Mouse (Mus musculus) regulatory T cell (primary cell): ENCODE results near the gene Bbc3.
"Not testable (repeated sequence)": the region's sequence is repeated elsewhere in the genome, so short reads cannot be mapped to it uniquely, and the experiment has no call there.

Experiments
- in situ Hi-C: fragments of 300-600 bp; cut with MboI, MseI; formaldehyde crosslinking; loops from one replicate; pipeline ENCODE4 v1.15.1; 2025; ENCODE audit warnings: high pct_unique_total_duplicates

Gene Bbc3

DNA sequence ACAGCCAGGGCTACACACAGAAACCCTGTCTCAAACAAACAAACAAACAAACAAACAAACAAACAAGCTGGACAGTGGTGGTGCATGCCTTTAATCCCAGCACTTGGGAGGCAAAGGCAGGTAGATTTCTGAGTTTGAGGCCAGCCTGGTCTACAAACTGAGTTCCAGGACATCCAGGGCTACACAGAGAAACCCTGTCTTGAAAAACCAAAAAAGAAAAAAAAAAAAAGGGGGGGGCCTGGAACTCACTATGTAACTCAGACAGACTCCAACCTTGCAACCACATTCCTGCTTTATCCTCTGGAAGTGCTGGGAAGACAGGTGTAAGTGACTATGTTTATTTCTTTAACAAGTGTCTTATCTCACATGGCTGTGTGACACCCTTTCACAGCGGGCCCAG, at the start of gene Bbc3:
Gene Bbc3 (plus strand): TSS at position 301 of the 400 bp plus-strand sequence.
- in situ Hi-C loops: loop anchor here (10.0 kb wide), 1 partner anchor 307 kb away; the partner anchor contains the start of gene Arhgap35

DNA sequence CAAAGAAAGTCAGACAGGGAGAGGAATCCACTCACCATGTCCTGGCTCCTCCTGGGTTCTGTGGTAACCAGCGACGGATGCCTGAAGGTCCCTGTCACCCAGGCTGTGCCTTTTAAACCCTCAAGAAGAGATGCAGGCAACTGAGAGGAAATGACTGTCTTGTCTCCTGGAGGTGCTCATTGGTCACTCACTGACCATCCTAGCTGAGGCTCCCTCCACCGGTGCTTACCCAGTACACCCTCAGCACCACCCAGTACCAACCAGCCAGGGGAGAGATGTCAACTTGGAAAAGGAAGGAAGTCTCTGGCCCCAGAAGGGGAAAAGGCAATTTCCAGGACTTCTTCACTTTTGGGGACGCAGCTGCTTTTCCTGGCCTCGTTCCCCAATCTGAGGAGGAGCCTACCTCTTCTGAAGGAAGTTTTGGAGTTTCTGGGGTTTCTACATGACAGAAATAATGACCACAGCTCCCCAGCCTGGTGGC, 49.0 kb upstream of the Bbc3 start, which contains the start of gene C5ar1:
Gene C5ar1 (minus strand): TSS at position 431 of the 481 bp plus-strand sequence.
- in situ Hi-C loops: no loop called here

GRCm38 (mm10) chr7:16261097-16261496, 47.1 kb upstream of the Bbc3 start:
- in situ Hi-C loops: no loop called here

GRCm38 (mm10) chr7:16263015-16263787, 45.0 kb upstream of the Bbc3 start:
- in situ Hi-C loops: no loop called here

DNA sequence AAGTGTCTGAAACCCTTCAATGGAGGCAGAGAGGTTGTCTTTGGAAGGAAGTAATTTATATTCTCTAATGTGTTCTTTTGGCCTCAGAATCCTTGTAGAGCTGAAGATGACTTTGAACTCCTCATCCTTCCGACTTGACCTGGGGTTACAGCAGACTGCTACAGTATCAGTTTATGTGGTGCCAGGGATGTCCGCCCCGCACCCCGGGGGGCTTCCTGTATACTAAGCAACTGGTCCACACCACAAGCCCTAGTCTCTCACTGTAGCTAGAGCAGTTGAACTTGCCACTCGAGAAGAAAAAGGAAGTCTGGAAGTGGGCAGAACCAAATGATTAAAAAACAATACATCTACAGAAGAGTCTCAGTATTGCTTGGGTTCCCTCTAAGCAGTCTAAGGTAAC, 44.4 kb upstream of the Bbc3 start:
- in situ Hi-C loops: no loop called here

- in situ Hi-C loops: no loop called here
Observed at GRCm38 (mm10) chr7:16265856-16266255, 42.3 kb upstream of the Bbc3 start.

DNA sequence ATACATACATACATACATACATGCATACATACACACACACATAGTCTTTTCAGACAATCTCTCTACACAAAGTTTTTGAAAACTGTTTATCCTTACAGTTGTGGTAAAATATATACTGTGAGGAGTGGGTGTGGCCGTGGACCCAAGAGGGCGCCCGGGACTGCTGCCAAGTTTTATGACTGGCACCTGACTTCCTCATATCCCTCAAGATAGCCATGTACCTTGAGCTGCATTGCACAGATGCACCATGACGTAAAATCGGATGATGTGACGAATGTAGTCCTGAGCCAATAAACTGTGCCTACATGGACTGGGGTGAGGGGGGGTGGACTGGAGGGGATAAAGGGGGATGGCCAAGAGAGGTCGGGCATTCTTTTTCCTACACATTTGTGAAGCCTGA, 41.6 kb upstream of the Bbc3 start:
- in situ Hi-C loops: not testable (repeated sequence)

DNA sequence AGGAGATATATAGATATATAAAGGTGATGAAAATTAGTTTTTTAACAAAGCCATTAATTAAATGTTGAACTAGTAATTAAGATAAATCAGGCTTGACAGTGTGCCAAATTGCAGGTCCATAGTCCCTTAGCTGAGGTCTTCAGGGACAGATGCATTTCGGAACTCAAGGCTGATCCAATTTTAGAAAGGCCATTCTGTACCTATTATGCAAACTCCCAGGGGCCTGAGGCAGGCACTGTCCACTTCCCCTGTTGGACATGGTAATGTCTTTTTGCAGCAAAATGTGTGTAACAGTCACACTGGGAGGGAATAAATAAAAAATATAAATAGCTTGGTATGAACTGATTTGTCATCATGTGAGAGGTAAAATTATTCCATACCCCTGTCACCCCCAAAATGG, 37.1 kb upstream of the Bbc3 start:
- in situ Hi-C loops: loop anchor here (5.0 kb wide), 1 partner anchor 79 kb away; no protein-coding TSS in a partner anchor

GRCm38 (mm10) chr7:16272681-16273080, 35.5 kb upstream of the Bbc3 start:
- in situ Hi-C loops: loop anchor here (5.0 kb wide), 1 partner anchor 80 kb away; no protein-coding TSS in a partner anchor

- in situ Hi-C loops: loop anchor here (5.0 kb wide), 1 partner anchor 81 kb away; no protein-coding TSS in a partner anchor
Observed at GRCm38 (mm10) chr7:16273081-16273765, 35.0 kb upstream of the Bbc3 start, which contains the start of gene Inafm1. Gene Inafm1, minus strand, starts transcription at chr7:16273617.

- in situ Hi-C loops: loop anchor here (5.0 kb wide), 1 partner anchor 81 kb away; no protein-coding TSS in a partner anchor
Observed at GRCm38 (mm10) chr7:16273766-16274140, 34.4 kb upstream of the Bbc3 start.

- in situ Hi-C loops: loop anchor here (5.0 kb wide), 1 partner anchor 83 kb away; no protein-coding TSS in a partner anchor
Observed at GRCm38 (mm10) chr7:16274922-16275890, 33.0 kb upstream of the Bbc3 start.

DNA sequence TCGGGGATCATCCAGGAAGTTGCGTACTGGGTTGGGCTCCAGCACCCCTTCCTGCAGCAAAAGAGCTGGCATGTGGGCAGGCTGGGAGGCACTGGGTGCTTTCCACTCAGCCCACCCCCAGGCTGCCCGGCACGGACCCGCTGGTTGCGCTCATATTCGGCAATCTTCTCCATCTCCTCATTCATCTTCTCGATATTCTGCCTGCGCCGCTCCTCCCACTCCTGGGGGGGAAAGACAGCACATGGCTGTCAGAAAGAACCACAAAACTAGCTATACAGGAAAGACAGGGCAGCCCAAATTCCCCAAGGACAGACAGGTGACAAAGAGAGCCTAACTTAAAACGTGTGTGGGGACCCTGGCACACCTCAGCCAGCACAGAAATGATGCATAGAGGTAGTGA, 27.5 kb upstream of the Bbc3 start:
- in situ Hi-C loops: no loop called here

DNA sequence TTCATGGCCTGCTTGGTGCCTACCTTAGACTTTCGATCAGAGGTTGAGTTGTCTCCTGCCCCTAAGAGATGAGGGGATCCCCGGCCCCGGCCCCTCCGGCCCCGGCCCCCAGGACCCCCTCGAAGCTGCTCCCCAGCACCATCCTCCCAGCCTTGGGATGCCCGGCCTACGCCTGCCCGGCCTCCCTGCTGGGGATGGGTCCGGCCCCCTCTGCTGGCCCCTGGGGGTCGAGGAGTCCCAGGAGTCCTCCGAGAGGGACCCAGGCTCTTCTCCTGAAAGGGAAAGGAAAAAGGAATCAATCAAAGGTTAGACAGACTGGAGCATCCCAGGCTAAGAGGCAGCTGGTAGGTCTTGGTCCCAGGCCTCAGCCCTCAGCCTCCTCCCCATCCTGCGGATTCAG, 25.9 kb upstream of the Bbc3 start:
- in situ Hi-C loops: no loop called here

DNA sequence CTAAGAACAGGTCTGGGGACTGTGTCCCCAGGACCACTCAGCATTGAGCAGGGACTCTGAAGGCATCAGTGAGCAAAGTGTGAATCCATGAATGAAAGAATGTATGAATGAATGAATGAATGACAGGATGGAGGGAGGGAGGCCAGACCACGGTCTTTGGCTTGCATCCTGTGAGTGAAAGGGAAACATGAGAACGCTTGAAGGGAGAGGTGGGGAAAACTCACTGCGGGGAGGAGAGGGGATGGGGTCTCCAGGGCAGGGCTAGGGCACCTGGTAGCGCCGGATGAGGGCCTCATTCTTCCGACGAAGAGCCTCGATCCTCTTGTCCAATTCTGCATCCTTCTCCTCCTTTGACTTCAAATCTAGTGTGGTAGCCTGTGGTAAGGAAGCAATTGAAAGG, 24.2 kb upstream of the Bbc3 start:
- in situ Hi-C loops: no loop called here

- in situ Hi-C loops: no loop called here
Observed at GRCm38 (mm10) chr7:16284904-16285303, 23.3 kb upstream of the Bbc3 start.

- in situ Hi-C loops: no loop called here
Observed at GRCm38 (mm10) chr7:16285450-16286025, 22.7 kb upstream of the Bbc3 start.

DNA sequence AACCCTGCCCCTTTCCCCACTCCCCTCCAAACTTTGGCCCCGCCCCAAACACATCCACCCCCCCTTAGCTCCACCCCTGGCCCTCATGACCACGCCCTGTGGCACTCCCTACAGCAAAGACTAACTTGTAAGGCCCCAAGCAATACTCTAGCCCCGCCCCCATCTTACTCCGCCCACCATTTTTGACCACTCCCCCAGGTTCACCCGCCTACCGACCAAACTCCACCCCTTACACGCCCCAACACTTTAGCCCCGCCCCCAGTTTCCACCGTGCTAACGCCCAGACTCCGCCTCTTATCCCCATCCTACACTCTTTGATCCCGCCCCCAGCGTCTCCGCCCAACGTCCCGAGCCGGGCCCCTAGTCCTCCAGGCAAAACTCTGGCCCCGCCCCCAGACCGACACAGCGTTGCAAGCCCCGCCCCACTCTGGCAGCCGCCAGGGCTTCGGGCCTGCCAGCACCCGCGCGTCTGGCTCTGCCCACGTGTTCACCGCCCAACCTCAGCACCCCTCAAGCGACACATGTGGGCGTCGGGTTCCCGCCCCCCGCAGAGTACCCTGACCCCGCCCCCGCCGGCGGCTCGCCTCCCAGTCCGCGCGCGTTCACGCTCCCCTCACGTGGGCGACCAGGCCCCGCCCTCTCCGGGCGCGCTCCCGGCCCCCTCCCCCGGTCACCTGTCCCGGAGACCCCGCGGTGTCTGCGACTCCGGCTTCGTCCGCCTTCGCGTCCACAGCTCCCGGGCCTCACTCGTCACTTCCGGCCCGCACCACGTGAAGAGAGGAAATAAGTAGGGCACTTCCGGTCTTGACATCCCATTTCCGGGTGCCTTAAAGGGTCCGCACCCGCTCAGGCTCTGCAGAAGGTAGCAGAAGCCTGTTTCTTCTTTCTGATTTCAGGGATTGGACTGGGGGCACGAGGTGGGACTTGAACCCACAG, 21.9 kb upstream of the Bbc3 start, which contains the start of gene Ccdc9:
Gene Ccdc9 (minus strand): TSS at position 770 of the 936 bp plus-strand sequence.
- in situ Hi-C loops: no loop called here

DNA sequence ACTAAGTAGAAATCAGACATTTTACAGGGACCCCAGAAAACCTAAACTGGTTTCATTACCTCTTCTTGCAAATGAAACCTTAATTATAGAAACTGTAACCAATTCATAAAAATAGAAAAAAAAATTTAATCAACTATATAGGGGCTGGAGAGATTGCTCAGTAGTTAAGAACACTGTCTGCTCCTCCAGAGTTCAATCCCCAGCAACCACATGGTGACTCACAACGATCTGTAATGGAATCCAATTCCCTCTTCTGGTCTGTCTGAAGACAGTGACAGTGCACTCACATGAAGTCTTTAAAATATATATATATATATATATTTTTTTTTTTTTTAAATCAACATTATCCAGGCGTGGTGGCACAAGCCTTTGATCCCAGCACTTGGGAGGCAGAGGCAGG, 21.2 kb upstream of the Bbc3 start:
- in situ Hi-C loops: no loop called here

- in situ Hi-C loops: no loop called here
Observed at GRCm38 (mm10) chr7:16287791-16288190, 20.4 kb upstream of the Bbc3 start.
